Mouse (Mus musculus): Measurements from ENCODE around the gene H2al1j. TPM values are rescaled to one million over a fixed set of nuclear protein-coding genes. Genes with fewer than 3 reads are reported as not detected.
"Not testable (repeated sequence)": the region's sequence is repeated elsewhere in the genome, so short reads cannot be mapped to it uniquely, and the experiment has no call there.

Gene H2al1j
- polyA plus RNA-seq, 1 experiment from 2014 or later, result not detected

DNA sequence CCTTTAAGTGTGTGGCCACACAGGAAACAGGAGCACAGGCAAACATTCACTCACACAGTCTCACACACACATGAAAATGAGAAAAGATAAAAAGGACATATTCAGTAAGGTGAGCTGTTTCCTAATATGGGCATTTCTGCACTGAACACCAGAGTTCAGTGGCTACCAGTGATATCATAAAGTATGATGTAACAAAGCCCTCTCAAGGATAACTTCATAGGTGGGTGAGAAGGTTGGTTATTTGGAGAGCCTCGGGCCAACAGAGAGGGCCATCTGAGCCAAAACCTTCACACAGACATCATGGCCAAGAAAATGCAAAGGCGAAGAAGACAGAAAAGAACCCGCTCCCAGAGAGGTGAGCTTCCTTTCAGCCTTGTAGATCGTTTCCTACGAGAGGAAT is 3.3 kb upstream of the H2al1j start, which contains the start of gene H2al1i:
Gene H2al1i (plus strand): TSS at position 301 of the 400 bp plus-strand sequence.
- not testable (repeated sequence) for H3K27me3 ChIP-seq; ATAC-seq (ENCODE audit: insufficient read depth); H3K27ac ChIP-seq (replicated peaks); H3K4me3 ChIP-seq (replicated peaks); H3K4me1 ChIP-seq (replicated peaks); H3K4me2 ChIP-seq; H3K9me3 ChIP-seq (replicated peaks); H3K9ac ChIP-seq; H3K36me3 ChIP-seq (replicated peaks)
- WGBS (ENCODE audit: insufficient replicate concordance), result 65% methylated on average over 2 of the region's 5 CpGs

DNA sequence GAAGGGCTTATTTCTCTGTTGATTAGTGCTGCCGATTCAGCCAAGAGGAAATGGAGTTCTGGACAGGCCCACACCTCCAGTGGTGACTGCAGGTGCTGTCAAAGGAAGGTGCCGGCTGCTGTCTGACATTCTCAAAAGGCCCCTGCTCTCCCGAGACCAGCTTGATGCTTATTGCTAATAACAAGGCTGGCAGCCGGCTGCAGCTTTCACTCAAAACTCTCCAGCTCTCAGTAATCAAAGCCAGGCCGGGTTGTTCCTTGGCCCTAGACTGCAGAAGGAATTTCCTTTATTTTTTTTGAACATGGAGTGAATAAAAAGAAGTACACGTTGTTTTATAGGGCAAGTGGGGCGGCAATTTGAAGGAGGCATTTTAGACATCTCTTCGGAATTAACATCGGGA is 18.1 kb downstream of the H2al1j start:
- H3K27me3 ChIP-seq, result no peaks in the 10 kb centered on the region
- H3K9me3 ChIP-seq (replicated peaks), result no peaks in the 10 kb centered on the region
- H3K4me2 ChIP-seq, result no peak overlapping the region
- H3K4me3 ChIP-seq (replicated peaks), result no peak overlapping the region
- no peaks in the 10 kb centered on the region for H3K4me1 ChIP-seq (replicated peaks)
- H3K9ac ChIP-seq, result no peak overlapping the region
- no peaks in the 10 kb centered on the region for H3K36me3 ChIP-seq (replicated peaks)
- no peak for ATAC-seq (ENCODE audit: insufficient read depth)
- no peak overlapping the region for H3K27ac ChIP-seq (replicated peaks)
- WGBS (ENCODE audit: insufficient replicate concordance), result 66% methylated on average over 9 of the region's 9 CpGs

DNA sequence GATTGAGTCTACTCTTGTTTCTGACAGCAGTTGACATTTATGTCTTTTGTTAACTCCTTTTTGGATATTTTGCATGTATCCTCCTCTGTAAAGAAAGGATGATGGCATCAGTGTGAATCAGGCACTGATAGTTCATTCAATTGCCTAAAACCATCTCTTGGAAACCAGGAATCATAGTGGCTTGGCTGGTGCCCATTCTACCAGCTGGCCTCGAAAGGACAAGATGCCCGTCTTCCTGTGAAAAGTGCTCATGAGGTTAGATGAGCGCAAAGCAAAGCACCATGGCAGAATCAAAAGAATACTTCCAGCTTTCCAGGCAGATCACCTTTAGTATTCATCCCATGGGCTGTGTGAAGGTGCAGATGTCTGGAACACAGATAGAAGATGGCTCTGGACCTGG is 19.1 kb downstream of the H2al1j start:
- Histone ChIP-seq H3K4me3 (replicated peaks) (no peak overlapping the region), H3K4me2 (no peak overlapping the region), H3K27me3 (no peaks in the 10 kb centered on the region), H3K4me1 (replicated peaks) (no peaks in the 10 kb centered on the region), H3K27ac (replicated peaks) (no peak overlapping the region), H3K9me3 (replicated peaks) (no peaks in the 10 kb centered on the region), H3K36me3 (replicated peaks) (no peaks in the 10 kb centered on the region), H3K9ac (no peak overlapping the region)
- no peak for ATAC-seq (ENCODE audit: insufficient read depth)
- 72% methylated on average over 3 of the region's 3 CpGs for WGBS (ENCODE audit: insufficient replicate concordance)

DNA sequence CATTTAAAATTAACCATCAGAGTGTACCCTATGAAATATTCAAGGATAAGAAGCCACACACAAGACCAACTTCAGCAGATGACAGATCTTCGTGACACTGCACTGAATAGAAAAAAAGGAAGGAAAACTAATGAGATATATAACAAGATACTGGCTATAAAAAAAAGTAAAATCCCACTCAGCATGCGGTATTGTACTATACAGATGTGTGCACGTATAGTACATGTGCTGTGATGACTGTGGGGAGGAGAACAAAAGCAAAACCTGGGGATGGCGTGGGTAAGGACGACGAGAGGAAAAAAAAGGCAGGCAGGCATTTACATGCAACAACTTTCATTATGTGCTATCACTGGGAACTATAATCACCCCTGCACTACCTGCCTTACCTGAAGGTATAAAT is 33.2 kb downstream of the H2al1j start:
- Histone ChIP-seq H3K4me1 (replicated peaks) (no peaks in the 10 kb centered on the region), H3K9me3 (replicated peaks) (no peaks in the 10 kb centered on the region), H3K27me3 (no peaks in the 10 kb centered on the region; the same call in 1 of the 2 replicates), H3K4me3 (replicated peaks) (no peak overlapping the region), H3K27ac (replicated peaks) (no peak overlapping the region), H3K4me2 (no peak overlapping the region), H3K36me3 (replicated peaks) (no peaks in the 10 kb centered on the region), H3K9ac (no peak overlapping the region)
- ATAC-seq (ENCODE audit: insufficient read depth), result no peak
- 33% methylated on average over 6 of the region's 6 CpGs for whole genome bisulfite sequencing (ENCODE audit: insufficient replicate concordance)

DNA sequence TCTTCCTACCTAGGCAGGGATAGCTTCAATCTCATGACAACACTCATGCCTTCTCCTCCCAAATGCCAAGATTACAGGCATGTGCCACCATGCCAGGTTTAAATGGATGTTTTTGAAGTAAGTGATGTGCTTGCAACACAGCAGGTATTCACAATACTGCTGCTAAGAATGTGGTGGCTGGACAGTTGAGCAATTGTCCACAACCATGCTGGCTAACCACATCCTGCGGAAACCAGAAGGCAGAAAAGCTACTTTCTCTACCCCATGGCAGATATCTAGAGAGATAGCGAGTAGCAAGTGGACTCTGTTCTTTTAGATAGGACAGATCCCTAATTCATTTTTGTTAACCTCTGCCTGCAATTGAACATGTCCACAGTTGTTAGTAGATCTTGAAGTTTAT is 33.6 kb downstream of the H2al1j start:
- ATAC-seq (ENCODE audit: insufficient read depth), result no peak

DNA sequence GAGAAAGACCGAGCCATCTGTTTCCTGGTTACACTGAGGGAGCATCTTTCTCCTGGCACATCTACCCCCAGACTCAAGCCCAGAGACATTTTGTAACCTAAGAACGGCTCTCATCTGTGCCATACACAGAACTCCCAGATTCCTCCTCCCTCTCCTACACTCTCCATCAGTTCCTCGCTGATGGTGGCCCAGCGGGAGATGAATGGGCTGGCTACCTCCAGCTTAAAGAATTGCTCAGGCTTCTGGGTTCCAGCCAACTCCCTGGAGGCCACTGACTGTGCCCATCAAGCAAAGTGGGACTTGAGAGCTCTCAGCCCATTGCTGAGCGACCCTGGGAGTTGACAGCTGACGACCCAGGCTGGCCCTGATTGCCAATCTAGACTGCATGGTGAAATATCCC is 36.3 kb downstream of the H2al1j start:
- H3K9ac ChIP-seq, result no peak overlapping the region
- WGBS (ENCODE audit: insufficient replicate concordance), result 46% methylated on average over 6 of the region's 6 CpGs
- H3K4me2 ChIP-seq, result no peak overlapping the region
- H3K9me3 ChIP-seq (replicated peaks), result no peaks in the 10 kb centered on the region
- ATAC-seq (ENCODE audit: insufficient read depth), result no peak
- H3K4me1 ChIP-seq (replicated peaks), result no peaks in the 10 kb centered on the region
- no peaks in the 10 kb centered on the region for H3K36me3 ChIP-seq (replicated peaks)
- no peak overlapping the region for H3K4me3 ChIP-seq (replicated peaks)
- H3K27ac ChIP-seq (replicated peaks), result no peak overlapping the region
- H3K27me3 ChIP-seq, result no peaks in the 10 kb centered on the region; the same call in 1 of the 2 replicates

More for the DNA sequence above, 33.6 kb downstream of the H2al1j start:
- Histone ChIP-seq H3K9me3 (replicated peaks) (no peaks in the 10 kb centered on the region), H3K4me2 (no peak overlapping the region), H3K27me3 (no peaks in the 10 kb centered on the region; the same call in 1 of the 2 replicates), H3K27ac (replicated peaks) (no peak overlapping the region), H3K4me1 (replicated peaks) (no peaks in the 10 kb centered on the region), H3K4me3 (replicated peaks) (no peak overlapping the region), H3K9ac (no peak overlapping the region), H3K36me3 (replicated peaks) (no peaks in the 10 kb centered on the region)
- WGBS (ENCODE audit: insufficient replicate concordance), result 28% methylated on average over 2 of the region's 2 CpGs

DNA sequence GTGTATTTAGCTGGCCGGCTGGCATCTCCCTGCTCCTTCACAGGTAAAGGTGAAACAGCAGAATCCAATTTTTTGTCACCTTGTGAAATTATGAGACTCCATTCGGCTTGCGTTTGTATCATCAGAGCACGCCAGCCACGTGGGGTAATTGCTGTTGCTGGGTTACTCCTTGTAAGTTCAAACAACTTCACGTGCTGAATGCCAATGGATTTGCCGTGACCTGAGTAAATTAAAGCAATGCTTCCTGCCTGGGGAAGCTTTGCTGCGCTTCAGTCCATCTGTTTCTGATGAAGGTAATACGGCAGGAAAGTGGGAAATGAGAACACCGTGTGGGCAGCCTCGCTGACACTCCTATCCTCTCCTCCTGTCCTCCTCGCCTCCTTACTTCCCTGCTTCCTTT is 37.5 kb downstream of the H2al1j start:
- H3K36me3 ChIP-seq (replicated peaks), result no peaks in the 10 kb centered on the region
- H3K9ac ChIP-seq, result no peak overlapping the region
- H3K4me3 ChIP-seq (replicated peaks), result no peak overlapping the region
- no peaks in the 10 kb centered on the region; the same call in 1 of the 2 replicates for H3K27me3 ChIP-seq
- no peak overlapping the region for H3K27ac ChIP-seq (replicated peaks)
- no peak for ATAC-seq (ENCODE audit: insufficient read depth)
- H3K9me3 ChIP-seq (replicated peaks), result no peaks in the 10 kb centered on the region
- WGBS (ENCODE audit: insufficient replicate concordance), result 49% methylated on average over 12 of the region's 12 CpGs
- H3K4me2 ChIP-seq, result no peak overlapping the region
- H3K4me1 ChIP-seq (replicated peaks), result no peaks in the 10 kb centered on the region

Other genes starting within 250 kb of the H2al1j start
- gene H2al1a, start 28.6 kb upstream of the H2al1j start, polyA plus RNA-seq (2015; fragmentation: Nextera tagmentation; extraction: Ambion mirVana), result not detected in 2 replicates
- gene H2al1b, start 25.4 kb upstream of the H2al1j start, polyA plus RNA-seq (2015; fragmentation: Nextera tagmentation; extraction: Ambion mirVana), result not detected in 2 replicates
- not detected in 2 replicates for gene H2al1c, start 22.2 kb upstream of the H2al1j start, polyA plus RNA-seq (2015; fragmentation: Nextera tagmentation; extraction: Ambion mirVana)
- gene H2al1d, start 19.0 kb upstream of the H2al1j start, polyA plus RNA-seq (2015; fragmentation: Nextera tagmentation; extraction: Ambion mirVana), result not detected in 2 replicates
- not detected in 2 replicates for gene H2al1e, start 15.9 kb upstream of the H2al1j start, polyA plus RNA-seq (2015; fragmentation: Nextera tagmentation; extraction: Ambion mirVana)
- not detected in 2 replicates for gene H2al1f, start 12.7 kb upstream of the H2al1j start, polyA plus RNA-seq (2015; fragmentation: Nextera tagmentation; extraction: Ambion mirVana)
- gene H2al1g, start 9.6 kb upstream of the H2al1j start, polyA plus RNA-seq (2015; fragmentation: Nextera tagmentation; extraction: Ambion mirVana), result not detected in 2 replicates
- not detected in 2 replicates for gene H2al1h, start 6.3 kb upstream of the H2al1j start, polyA plus RNA-seq (2015; fragmentation: Nextera tagmentation; extraction: Ambion mirVana)
- gene H2al1i, start 3.2 kb upstream of the H2al1j start, polyA plus RNA-seq (2015; fragmentation: Nextera tagmentation; extraction: Ambion mirVana), result not detected in 2 replicates

Data from liver, embryonic 15.5 days (tissue).